Mouse (Mus musculus) v-Abl transformed pro-B cells (cell line): ENCODE measurements around the gene Slc4a1.

Experiments used
- in situ Hi-C, 2 experiments: fragments of 400-800 bp; cut with MboI; formaldehyde crosslinking; loops; one replicate each; pipeline ENCODE4 v1.15.1; 2025; ENCODE audit not compliant: unreplicated experiment in 2 of 2

The Slc4a1 gene

DNA sequence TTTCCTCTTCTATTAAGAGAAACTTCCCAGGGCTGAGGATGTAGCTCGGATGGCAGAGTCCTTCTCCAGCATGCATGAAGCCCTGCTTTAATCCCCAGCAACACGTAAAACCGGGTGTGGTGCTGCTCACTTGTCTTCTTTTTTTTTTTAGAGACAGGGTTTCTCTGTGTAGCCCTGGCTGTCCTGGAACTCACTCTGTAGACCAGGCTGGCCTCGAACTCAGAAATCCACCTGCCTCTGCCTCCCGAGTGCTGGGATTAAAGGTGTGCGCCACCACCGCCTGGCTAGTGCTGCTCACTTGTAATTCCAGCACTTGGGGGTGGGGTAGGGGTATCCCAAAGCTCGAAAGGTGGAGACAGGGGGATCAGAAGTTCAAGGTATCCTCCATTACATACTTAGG is at the start of gene Slc4a1:
TSS of gene Slc4a1 (minus strand) at position 101 of the 400 bp plus-strand sequence.
- in situ Hi-C loops: loop anchor here in 1 of 2 experiments (5.0 kb wide), 1 partner anchor 39 kb away; no protein-coding TSS in a partner anchor

DNA sequence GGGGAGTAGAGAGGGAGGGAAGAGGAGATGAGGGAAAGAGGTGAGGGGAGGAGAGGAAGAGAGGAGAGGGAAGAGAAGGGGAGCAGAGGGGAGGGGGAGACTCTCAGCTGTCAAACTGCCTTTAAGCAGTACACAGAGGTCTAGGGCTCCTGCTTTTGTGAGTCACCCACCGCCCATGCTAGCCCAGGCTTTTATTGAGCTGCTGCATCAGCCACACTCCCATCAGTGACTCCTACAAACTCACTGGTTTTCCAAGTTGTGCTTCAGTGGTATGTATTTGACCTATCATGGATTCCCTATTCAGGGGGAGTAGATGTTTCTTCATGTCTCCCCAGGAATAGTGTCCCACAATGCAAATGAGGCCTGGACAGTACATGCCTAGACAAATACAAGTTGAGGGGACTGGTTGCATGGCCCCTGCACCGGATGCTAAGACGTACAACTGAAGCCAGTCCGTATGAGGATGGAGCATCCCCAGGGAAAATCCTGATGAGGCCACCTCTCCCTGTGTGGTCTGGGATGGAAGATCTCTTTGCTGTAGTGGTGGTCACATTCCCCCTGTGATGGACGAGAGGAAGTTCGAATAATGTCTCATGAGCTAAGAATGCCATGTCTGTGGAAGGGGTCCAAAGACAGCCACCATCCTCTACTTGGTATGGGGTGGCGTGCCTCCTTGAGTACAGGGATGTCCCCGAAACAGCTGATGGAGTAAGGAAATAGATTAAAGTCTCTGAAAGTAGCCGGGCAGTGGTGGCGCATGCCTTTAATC is 49.2 kb upstream of the Slc4a1 start:
- in situ Hi-C loops: no loop called here

DNA sequence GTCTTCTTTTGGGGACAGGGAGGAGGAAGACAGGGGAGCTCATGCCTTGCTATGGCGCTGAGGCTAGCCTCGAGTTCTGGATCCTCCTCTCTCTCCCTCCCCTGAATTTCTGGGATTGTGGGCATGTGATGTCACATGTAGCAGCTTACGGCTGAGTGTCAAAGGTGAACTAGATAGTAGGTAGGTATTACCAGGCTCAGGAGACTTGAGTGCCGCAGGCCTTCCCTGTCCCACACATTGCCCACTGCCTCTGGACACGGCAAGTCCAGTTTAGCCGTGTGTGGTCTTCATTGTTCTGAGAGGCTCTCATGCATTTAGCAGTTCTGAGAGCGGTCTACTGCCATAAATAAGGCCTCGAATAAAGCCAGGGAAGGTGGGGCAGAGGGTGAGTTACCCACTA is 47.1 kb upstream of the Slc4a1 start:
- in situ Hi-C loops: loop anchor here (5.0 kb wide), 2 partner anchors 106 to 111 kb away; no protein-coding TSS in a partner anchor

DNA sequence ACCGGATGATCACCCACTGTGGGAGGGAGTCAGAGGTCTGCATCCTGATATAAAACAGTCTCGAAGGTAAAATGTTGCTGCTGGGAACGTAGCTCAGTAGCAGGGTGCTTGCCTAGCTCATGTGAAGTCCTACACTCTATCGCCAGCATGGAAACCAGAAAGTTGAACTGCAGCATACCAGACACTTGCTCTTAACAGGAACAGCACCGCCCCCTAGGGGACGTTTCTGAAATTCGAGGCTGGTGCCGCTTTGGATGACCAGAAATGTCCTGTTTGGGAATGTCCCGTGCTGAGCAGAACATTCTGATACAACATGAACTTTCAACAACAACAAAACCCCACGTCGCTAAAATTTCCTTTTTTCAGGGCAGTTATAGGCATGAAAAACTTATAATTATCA is 45.7 kb upstream of the Slc4a1 start:
- in situ Hi-C loops: loop anchor here (5.0 kb wide), 2 partner anchors 104 to 109 kb away; no protein-coding TSS in a partner anchor

DNA sequence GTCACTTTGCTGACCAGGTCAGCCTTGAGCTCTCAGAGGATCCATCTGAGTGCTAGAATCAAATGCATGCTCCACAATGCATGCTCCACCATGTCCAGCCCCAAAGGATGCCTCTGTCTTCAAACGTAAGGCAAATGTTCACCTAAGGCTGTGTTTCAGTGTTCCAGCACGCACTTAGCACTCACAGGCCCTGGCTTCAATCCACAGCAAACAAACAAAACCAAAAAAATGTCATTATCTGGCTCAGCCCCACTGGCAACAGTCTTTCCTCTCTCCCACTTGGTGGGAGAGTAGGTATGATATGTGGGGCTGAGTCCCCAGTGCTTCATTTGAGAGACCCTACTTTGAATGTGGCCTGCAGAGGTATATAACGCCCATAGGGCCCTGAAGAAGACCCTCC is 45.1 kb upstream of the Slc4a1 start:
- in situ Hi-C loops: loop anchor here (5.0 kb wide), 2 partner anchors 104 to 109 kb away; no protein-coding TSS in a partner anchor

DNA sequence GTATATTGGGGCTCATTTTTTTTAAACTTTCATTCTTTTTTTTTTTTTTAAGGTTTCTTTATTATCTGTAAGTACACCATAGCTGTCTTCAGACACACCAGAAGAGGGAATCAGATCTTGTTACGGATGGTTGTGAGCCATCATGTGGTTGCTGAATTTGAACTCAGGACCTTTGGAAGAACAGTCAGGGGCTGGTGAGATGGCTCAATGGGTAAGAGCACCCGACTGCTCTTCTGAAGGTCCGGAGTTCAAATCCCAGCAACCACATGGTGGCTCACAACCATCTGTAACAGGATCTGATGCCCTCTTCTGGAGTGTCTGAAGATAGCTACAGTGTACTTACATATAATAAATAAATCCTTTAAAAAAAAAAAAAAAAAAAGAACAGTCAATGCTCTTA is 44.3 kb upstream of the Slc4a1 start:
- in situ Hi-C loops: loop anchor here (5.0 kb wide), 2 partner anchors 103 to 108 kb away; no protein-coding TSS in a partner anchor

DNA sequence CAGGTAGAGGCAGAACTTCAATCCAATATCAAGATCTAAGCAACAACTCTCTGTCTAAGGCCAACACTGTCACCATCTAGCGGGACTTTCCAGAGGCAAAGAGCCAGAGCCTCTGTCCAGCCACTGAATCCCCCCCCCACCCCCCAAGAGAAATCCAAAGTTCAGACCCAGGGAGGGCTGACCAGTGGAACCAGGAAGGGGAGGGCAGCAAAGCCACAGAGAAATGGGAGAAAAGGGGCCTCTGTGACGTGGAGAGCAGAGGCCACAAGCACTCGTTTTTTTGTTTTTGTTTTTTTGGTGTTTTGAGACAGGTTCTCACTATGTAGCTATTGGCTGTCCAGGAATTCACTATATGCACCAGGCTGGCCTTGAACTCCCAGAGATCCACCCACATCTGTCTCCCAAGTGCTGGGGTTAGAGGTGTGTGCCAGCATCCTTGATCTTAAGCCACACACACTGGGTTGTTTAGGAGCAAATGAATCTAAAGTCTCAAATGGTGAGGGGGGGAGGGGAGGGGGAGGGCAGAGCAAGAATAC is 43.9 kb upstream of the Slc4a1 start:
- in situ Hi-C loops: loop anchor here (5.0 kb wide), 2 partner anchors 103 to 108 kb away; no protein-coding TSS in a partner anchor

DNA sequence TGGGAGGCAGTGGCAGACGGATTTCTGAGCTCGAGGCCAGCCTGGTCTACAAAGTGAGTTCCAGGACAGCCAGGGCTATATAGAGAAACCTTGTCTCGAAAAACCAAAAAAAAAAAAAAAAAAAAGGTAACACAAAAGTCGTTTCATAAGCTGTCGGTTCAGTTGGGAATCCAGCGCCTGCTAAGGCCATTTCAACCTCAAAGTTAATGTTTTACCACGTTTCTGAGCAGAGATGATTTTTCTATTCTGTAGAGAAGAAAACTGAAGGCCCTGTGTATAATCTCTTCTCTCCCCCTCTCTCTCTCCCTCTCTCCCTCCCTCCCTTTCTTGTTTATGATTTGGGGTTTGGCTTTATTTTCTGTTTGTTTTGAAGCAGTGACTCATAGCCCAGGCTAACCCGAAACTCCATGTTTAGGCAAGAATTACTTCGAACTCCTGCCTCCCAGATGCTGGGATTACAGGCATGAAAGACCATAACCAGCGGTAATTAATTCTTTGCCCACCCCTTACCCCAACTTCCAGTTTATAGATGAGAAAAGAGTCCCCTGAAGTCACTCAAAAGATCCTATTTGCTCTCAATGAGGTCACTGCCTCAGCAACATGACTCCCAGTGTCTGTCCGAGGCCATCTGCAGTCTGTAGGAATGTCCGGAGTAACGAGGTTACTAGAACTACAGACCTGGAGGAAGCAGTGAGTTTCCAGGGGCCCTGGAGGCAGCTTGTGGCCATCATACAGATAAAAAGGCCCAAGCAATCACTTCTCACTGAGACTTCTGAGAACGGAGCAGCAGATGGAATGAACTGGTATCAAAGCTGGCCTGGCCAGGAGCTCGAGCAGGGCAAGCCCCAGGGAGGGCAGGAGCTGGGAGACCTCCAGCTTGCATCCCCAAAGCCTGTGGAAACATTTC is 43.1 kb upstream of the Slc4a1 start:
- in situ Hi-C loops: no loop called here

DNA sequence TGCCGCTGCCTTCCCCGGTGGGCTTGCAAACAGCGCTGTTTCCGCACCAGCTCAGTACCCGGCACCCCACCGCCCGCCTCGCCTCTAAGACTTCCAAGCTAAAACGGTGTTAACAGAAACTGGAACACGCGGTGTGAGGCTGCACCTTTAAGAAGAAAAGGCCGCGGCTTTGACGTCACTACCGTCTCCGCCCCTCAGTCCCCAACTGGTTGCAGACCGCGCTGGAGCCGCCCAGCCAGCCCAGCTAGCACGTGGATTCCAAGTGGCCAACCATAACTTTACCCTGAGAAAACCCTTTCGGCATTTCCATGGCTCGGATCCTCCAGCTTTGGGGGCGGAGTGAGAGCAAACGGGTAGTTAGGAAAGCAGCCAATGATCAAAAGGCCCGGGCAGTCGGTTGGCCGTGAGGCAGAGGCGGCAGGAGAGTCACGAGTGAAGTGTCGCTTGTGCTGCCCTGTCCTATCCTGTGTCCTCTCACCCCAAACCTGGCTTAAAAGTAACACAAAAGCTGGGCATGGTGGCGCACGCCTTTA is 42.4 kb upstream of the Slc4a1 start:
- in situ Hi-C loops: no loop called here

DNA sequence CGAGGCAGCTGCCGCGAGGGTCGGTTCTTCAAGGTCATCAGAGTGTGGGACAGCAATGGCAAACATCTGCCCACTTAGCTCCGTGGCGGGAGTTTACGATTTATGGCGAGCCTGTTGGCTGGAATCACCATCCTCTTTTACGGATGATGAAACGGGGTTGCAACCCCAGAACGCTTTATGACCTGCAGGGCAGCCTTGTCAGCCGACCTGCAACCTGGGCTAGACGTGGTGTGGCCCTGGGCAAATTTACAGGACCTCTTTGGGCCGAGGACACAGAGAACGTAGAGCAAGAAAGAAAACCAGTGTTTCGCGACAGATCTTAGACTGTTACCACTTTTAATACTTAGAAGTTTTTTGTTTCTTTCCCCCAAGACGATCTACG is 41.8 kb upstream of the Slc4a1 start, which contains the start of gene Slc25a39:
TSS of gene Slc25a39 (minus strand) at position 113 of the 382 bp plus-strand sequence.
- in situ Hi-C loops: no loop called here

DNA sequence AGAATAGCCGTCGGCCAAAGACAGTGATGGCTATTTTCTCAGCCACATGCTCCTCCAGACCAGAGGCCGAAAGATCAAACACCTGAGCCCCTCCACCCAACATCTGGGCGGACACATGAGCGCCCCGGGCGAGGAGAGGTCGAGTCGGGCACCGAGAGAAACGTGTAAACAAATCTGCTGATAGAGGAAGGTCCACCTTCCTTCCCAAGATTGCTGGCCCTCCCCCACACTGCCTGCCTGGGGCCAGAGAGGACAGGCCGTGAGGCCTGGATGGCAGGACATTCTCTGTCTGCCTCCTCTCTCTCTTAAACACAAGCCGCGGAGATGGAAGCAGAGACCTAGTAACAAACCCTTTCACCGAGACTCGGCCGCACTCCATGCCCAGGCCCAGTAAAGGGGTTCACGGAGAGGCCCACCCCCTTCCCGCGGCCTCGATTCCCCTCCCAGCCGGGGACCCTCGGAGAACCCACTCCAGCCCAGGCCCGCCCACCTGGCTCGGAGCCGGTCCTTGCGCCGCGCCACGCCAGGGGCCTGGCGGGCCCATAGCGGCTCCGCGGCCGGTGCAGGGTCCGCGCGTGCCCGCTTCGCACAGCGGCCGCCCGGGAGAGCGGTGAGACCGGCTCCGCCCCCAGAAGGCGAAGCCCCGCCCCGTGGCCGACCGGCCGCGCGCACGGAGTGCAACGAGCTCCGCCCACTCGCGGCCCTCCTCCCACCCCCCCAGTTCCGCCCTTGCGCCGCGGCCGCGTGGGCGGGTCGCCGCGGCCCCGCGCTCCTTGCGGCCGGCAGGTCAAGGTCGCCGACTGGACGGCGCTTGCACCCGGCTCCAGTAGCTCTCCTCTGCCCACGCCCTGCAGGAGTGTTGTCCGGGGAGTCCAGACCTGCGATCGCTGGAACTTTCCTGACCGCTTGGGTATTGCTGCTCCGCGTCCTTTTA is 41.2 kb upstream of the Slc4a1 start:
- in situ Hi-C loops: no loop called here

DNA sequence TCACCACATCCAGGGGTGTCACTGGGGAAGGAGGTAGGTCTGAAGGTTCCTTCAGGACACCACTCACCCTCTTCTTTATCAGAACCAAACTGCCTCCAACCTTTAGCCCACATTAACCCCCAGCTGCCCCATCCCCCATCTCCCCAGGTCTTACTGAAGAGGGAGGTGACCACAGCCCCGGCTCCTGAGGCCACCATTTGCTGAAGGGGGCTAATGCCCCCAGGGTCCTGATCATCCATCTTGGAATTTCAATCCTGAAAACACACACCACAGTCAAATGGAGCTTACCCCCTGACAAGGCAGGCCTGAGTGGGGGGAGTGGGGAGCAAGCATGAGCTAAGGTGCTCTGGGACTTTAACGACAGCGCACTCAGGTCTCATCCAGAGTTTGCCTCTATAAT is 40.4 kb upstream of the Slc4a1 start:
- in situ Hi-C loops: no loop called here

DNA sequence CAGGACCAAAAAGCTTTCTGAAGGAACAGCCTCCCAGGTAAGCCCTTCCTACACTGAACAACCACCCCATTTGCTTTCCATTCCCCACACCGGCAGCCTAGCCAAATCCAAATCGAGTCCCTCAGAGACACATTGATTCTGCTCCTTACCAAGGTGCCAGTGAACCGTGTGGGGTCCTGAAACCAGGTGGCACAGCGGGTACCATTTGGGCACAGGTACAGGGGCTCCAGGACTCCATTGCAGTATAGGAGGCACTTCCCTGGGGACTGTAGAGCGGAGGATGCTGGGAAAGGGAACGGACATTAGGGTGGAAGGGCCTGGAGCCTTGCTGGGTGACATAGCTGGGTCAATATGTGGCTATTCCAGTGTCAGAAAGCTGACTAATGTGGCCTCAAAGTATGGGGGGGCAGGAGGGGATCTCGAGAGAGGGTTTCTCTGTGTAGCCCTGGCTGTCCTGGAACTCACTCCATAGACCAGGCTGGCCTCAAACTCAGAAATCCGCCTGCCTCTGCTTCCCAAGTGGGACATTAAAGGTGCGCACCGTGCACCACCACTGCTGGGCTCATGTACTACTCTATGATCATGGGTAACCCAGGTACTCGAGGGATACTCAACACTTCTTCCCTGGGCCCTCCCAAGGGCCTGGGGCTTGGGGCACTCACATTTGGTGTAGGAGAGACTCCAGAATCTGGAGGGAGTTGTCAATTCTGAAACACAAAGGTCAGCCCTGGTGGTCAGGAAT is 39.7 kb upstream of the Slc4a1 start:
- in situ Hi-C loops: no loop called here

DNA sequence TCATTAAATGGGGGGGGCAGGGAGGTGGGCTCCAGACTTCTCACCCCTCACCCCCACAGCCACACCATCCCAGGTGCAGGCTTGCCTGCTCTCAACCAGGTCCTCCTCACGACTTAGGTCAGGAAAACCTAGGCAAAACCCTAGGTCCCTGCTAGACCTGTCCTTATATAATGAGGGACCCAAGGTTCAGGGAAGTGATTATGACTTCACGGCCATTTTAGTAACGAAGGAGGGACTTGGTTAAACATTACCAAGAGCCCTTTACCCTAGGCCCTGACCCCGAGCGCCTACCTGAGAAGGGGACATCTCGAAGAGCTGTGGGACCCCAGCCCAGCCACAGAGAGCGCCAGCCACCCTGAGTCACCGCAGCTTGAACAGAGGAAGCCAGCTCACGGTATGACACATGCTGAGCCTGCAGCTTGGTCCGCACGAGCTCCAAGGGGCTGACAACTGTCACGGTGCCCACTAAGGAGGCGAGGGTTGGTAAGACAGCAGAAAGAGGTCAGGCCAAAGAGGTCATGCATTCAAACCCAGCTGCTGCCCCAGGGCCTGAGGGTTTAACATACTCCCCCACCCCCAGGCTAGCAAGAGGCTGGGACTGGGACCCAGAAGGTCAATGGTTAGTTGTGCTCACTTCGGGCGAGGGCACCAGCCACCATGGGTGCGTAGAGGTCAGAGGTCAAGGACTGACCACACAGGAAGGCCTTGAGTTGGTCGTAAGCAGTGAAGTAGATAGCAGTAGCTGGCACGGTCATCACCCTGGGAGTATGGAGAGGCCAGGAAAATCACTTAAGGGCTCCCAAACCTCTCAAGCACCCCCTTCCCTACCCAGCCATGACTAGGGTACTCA is 38.4 kb upstream of the Slc4a1 start:
- in situ Hi-C loops: no loop called here

DNA sequence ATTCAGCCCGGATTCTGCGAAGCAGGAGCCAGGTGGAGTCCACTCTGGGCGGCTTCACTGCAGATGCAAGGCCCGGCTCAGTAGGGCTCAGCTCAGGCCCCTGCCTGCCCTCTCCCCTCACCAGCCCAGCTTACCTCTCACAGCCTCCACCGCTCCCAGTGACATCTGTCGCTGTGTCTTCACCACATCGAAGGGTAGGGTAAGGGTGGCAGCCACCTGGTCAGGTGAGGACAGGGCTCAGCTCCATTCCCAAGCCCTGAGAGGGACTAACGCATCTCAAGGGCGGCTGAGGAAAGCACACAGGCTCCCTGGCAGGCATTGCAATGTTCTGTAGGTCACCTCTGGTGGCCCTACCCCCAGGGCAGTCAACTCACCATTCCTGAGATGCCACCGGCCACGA is 37.7 kb upstream of the Slc4a1 start:
- in situ Hi-C loops: no loop called here

DNA sequence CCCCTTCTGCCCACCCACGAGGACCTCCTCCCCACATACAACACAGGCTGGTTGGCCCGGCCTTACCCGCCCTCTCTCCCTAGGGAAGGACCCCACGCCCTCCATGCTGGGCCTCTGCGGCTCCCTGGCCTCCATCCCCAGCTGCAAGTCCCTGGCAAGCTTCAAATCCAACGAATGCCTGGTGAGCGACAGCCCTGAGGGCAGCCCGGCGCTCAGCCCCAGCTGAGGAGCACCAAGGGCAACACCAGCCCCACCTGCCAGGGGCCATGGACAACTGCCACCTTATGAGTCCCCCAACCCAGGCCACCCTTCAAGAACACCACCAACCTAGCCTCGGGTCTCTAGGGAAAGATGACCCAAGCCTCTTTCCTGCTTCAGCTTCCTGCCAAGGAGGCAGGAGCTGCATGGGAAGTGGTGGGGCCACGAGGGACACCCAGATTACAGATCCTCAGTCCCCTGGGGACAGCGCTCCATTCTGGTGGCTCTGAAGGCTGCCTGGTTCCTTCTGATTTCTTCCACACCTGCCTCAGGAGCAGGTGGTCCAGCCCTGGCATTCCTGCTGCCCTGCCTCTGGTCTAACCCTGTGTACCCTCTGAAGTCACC is 36.0 kb upstream of the Slc4a1 start:
- in situ Hi-C loops: no loop called here

DNA sequence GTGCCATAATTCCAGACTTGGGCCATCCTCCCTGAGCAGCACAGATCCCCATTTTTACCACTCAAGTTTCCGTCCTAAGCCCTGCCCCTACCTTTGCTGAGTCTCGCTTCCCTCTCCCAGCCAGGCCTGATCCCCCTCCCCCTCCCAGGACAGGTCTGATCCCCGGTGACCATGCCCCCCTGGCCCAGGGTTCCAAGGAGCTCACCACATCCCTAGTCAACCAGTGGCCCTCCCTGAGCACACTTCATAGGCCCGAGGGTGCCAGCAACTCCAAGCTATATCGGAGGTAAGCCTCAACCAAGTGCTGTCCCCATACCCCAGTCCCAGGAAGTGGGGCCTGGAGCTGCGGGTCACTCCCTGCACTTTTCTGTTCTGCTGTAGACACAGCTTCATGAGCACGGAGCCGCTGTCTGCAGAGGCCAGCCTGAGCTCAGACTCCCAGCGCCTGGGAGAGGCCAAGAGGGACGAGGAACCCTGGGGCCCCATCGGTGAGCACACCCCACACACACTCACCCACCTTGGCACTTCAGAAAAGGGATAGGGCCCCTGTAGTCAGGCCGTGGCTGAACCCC is 34.6 kb upstream of the Slc4a1 start:
- in situ Hi-C loops: no loop called here
